Mouse (Mus musculus): Measurements from ENCODE around the gene Tanc2.

Tanc2 gene

DNA sequence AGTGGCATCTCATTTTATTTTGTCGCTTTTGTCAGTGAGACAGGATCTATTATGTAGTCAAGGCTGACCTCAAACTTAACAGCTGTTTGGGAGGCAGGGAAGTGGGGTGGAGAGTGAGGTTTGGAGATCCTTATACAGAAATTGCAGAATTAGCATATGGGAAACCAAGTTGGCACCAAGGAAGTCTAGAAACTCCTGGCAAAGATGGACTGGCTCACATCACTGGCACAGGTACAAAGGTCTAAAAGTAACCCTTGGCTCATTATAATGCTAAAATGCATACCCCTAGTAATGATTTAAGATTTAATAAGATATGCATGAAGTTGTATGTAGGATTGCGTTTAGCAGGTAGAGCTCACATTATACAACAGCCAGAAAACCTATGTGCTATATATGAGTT, 58.2 kb downstream of the Tanc2 start:
- in situ Hi-C loops (cut with MboI): no loop called here

DNA sequence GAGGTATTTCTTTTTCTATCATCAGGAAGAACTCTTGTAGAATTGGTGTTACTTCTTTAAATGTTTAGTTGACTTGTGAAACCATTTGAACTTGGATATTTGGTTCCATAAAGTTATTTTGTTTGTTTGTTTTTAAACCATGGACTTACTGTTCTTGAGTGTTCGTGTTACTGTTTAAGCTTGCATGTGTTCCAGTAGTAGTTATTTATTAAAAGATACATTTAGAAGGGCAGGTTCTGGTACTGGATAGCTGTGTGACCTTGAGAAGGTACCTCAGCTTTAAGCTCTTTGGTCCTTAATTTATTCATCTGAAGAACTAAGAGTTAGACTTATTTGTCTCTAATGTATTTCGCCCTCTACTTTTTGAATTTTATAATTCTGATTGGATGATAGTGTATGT, 64.8 kb downstream of the Tanc2 start:
- in situ Hi-C loops (cut with MboI): no loop called here

- in situ Hi-C loops (cut with MboI): no loop called here
Measured at GRCm38 (mm10) chr11:105655335-105655734, 65.5 kb downstream of the Tanc2 start.

GRCm38 (mm10) chr11:105667879-105668278, 78.1 kb downstream of the Tanc2 start:
- in situ Hi-C loops (cut with MboI): no loop called here

DNA sequence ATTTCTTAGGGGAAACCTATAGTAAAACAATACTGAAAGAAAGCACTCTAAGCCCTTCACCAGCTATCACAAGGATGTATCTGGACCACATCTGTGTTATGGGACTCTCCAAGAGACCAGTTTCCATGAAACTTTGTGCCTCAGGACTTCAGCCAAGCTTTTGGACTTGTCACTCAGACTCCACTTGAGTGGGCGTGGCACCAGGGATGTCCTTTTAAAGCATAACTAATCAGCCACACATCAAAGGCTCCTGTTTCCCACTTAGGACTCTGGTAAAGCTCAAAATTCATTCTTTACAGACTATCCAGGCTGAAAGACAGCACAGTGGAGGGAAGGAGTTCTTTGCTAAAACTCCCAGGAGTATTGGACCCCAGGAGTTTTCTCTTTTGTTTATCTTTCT, 89.2 kb downstream of the Tanc2 start:
- in situ Hi-C loops (cut with MboI): no loop called here

DNA sequence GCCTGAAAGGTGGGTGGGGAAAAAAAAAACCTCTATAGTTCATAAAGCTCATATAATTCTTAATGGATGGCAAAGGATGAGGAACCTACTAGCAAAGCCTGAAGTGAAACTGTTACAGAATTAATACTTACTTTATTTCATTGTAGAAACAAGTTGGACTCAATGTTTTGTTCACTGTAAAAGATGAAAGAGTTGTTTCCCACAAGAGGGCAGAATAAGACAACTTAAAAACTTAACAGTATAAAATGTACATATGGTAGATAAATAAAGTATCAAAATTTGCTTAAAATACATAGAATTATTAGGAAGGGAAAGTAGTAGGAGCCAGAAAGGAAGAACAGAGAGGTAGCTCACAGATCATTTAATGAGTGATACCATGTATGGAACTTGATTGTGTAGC, 95.0 kb downstream of the Tanc2 start:
- in situ Hi-C loops (cut with MboI): no loop called here

- in situ Hi-C loops (cut with MboI): no loop called here
Measured at GRCm38 (mm10) chr11:105700528-105700927, 110.7 kb downstream of the Tanc2 start.

- in situ Hi-C loops (cut with MboI): no loop called here
Measured at GRCm38 (mm10) chr11:105719660-105720059, 129.9 kb downstream of the Tanc2 start.

DNA sequence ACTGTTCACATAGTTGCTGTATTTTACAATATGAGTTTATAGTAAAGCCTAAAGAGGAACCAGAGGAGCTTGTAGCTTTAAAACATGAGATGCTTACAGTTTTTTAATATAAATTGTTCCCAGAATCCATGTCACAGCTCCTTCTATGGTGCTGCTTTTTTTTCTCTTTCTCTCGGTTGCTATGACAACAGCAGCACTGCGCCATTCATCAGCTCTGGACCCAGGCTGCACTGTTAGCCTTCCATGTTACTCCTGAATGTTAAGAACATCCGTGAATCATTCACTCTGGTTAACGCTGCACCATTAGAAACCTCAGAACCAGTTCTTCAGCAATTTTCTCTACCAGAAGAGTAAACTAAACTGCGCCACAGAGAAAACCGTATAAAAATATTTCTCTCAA, 141.8 kb downstream of the Tanc2 start:
- in situ Hi-C loops (cut with MboI): no loop called here

GRCm38 (mm10) chr11:105731989-105732531, 142.3 kb downstream of the Tanc2 start:
- in situ Hi-C loops (cut with MboI): no loop called here

GRCm38 (mm10) chr11:105743171-105743570, 153.4 kb downstream of the Tanc2 start:
- in situ Hi-C loops (cut with MboI): no loop called here

DNA sequence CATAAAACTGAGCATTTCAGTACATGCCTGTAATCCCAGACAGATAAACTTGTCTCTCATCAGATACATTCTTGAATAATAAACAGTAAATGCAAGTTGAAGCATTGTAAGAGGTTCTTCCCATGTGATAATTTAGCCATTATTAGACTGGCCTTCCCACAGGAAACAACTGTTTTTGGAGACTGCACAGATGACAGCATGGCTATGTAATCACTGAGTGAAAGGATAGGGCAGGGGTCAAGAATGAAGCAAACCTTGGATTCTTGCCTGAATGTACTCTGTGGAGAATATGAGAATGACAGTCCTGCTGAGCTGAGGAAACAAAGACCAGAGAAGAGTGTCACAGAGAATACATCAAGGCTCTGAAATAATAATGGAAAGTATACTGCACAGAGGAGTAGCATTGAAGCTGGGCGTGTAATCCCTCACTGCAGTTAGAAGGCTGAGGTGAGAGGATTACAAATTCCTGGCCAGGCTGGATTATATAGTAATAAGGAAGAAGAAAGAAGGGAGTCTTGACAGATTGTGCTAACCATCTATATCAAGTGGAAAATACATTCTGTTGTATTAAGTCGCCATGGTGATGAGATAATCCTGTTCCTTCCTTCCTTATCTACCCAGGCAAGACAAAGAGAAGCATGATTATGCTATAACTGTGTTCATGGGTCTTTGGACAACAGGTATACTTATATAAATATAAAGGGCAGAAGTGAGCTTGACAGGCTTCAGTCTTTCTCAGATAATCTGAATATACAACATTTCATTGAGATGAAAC, 159.7 kb downstream of the Tanc2 start:
- in situ Hi-C loops (cut with MboI): no loop called here

- in situ Hi-C loops (cut with MboI): no loop called here
Measured at GRCm38 (mm10) chr11:105758561-105759203, 168.9 kb downstream of the Tanc2 start.

DNA sequence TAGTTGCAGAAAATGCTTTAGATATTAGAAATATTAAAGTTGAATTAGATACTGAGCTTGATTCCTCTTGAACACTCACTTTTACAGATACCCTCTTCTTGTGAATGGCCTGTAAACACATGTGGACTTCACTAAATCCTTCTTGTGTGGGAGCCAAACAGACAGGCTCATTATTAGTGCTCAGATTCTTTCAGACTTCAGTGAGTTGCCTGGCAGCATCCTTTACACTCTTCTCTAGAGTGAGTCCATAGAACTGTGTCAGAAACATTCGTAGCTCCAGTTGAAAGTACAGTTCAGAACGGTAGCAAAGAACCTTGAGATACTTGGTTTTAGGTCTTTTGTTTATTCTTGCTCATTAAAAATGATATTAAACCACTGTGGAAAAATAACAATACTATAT, 169.6 kb downstream of the Tanc2 start:
- in situ Hi-C loops (cut with MboI): no loop called here

- in situ Hi-C loops (cut with MboI): no loop called here
Measured at GRCm38 (mm10) chr11:105760346-105760745, 170.6 kb downstream of the Tanc2 start.

DNA sequence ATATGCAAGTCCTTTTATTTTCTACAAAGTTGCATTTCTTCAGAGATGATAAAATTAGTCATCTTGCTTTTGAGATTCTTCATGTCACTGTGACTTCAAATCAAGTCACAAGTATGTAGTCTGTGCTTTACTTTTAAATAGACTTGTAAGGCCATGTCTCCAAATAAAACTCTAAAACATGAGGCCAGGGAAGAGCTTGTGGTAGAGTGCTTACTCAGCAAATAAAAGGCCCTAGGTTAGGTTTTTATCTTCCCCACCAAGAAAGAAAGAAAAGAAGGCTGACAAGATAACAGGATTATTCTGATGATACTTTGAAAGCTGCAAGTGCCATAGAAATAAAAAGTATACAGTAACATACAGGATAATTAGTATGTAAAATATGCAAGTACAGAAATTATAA, 188.0 kb downstream of the Tanc2 start:
- in situ Hi-C loops (cut with MboI): no loop called here

- in situ Hi-C loops (cut with MboI): no loop called here
Measured at GRCm38 (mm10) chr11:105792501-105792900, 202.7 kb downstream of the Tanc2 start.

GRCm38 (mm10) chr11:105803686-105804085, 213.9 kb downstream of the Tanc2 start:
- in situ Hi-C loops (cut with MboI): no loop called here

GRCm38 (mm10) chr11:105804776-105805175, 215.0 kb downstream of the Tanc2 start:
- in situ Hi-C loops (cut with MboI): no loop called here

- in situ Hi-C loops (cut with MboI): no loop called here
Measured at GRCm38 (mm10) chr11:105807103-105807502, 217.3 kb downstream of the Tanc2 start.

DNA sequence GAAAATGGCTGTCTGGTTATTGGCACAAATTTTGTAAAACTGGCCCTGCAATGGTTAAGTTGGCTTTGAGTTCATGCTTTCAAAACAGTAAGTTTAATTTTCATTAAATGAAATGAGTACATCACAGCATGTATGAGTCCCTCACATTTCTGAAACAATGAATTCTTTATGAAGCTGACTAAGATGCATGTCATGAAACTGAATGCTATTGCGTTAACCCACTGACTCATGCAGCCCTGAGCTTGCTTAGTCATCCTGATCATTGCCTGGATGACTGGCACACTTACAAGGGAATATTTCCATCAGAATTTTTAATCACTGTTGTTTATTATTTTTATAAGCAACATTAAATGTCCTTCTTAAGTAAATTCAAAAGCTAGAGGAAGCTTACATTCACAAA, 233.5 kb downstream of the Tanc2 start:
- in situ Hi-C loops (cut with MboI): no loop called here

GRCm38 (mm10) chr11:105823759-105824158, 234.0 kb downstream of the Tanc2 start:
- in situ Hi-C loops (cut with MboI): no loop called here

GRCm38 (mm10) chr11:105828175-105828574, 238.4 kb downstream of the Tanc2 start:
- in situ Hi-C loops (cut with MboI): no loop called here
